Mouse (Mus musculus): ENCODE results near the gene Ccr5.

- TF ChIP-seq CTCF (IDR thresholded peaks at IDR 0.05; ENCODE audit: low read depth, low read length): no peak
- no peak for TF ChIP-seq TAL1 (conservative IDR thresholded peaks at IDR 0.05; ENCODE audit: low read depth, low read length)
- no peak for TF ChIP-seq GATA1 (IDR thresholded peaks at IDR 0.05; ENCODE audit: borderline replicate concordance, low read length)
- TF ChIP-seq POLR2AphosphoS5 (IDR thresholded peaks at IDR 0.05; ENCODE audit: insufficient replicate concordance, low read depth, low read length): no peak
- no peak for TF ChIP-seq GATA2 (IDR thresholded peaks at IDR 0.05; ENCODE audit: borderline replicate concordance, low read depth, low read length)
These were observed 22.2 kb upstream of the Ccr5 start for GRCm38 (mm10) chr9:124099127-124099526.

Data from G1E (cell line).